Mouse (Mus musculus) bone marrow macrophage, adult 2 months (primary cell): Measurements from ENCODE around the gene A430033K04Rik.

Experiments used
- CTCF ChIP-seq: IDR thresholded peaks from 2 replicates; pipeline ENCODE4 v1.5.1; 2012; ENCODE audit warnings: low read depth, mild to moderate bottlenecking, low read length, moderate library complexity
- POLR2A ChIP-seq: IDR thresholded peaks from 2 replicates; pipeline ENCODE4 v1.6.1; 2012; ENCODE audit warnings: mild to moderate bottlenecking, low read depth, low read length, borderline replicate concordance

DNA sequence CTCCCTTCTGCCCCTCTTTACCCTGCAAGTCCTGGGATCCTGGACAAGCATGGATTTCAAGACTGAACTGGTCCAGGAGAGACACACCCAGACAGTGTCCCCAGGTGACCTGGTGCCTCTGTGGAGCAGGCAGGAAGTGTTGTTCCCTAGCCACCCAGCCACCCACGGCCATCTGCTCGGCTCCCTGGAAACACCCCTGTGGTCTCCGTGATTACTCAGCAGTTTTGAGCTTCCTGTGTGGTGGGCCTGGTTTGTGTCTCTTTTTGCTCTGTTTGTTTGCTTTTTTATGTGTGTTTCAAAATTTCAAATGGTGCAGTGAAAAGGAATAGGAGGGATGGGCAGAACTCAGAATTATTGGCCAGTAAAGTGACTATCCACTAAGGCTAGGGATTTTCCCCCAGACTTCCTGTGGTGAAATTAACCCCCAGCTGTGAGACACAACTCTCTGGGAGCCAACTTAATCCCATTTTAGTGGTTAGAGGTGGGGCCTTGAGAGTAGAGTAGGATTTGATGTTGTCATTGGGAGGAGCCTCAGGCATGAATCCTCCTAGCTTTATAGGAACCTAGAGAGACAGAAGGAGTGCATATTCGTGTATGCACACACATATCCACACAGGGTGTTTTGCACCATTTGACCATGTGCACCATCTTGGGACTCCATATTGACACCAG is 72.0 kb downstream of the A430033K04Rik start:
- no peak for TF ChIP-seq CTCF
- TF ChIP-seq POLR2A = no peak
